Comparison of ENCODE assay signal across 25 mouse cellular contexts in the genomic region with DNA sequence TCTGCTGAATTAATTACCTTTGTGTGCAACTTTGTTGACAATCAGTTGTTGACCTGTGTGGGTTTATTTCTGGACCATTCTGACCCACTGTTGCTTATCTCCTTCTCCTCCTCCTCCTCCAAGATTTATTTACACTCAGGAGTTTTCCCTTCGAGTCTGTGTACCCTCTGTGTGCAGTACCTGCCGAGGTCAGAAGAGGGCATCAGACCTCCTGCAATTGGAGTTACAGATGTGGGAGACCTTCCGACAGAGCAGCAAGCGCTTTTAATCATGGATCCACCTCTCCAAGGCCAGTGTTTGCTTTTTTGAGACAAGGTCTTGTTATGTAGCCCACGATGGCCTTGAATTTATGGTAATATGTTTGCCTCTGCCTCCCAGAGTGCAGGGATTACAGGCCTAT. TPM values are rescaled to one million over a fixed set of nuclear protein-coding genes. Genes with fewer than 3 reads are reported as not detected.
DNase-seq lines count a peak whose midpoint lies in the region; ATAC-seq and TF ChIP-seq lines count a peak whose summit lies in the region.
"Had no signal": no experiment of that assay in that cellular context is flagged by ENCODE, and none has a peak within 500 bp of the region (broad histone marks: within the 10 kb centered on the region; RNA-seq: fewer than 3 reads in every experiment).

No protein-coding gene starts in this region.

- 0 out of 2 replicates have a peak, but pooled peaks cover 5% of the 10 kb centered on the region for H3K4me1 ChIP-seq in kidney, postnatal 0 days (replicated peaks; ENCODE audit: insufficient read depth, low read length)
- H3K4me1 ChIP-seq in midbrain, embryonic 11.5 days (ENCODE audit: control insufficient read depth, insufficient read depth, low read length) = no peaks in the 10 kb centered on the region
- H3K4me1 ChIP-seq in midbrain, embryonic 14.5 days (ENCODE audit: control insufficient read depth, insufficient read depth, low read length) = peaks cover 10% of the 10 kb centered on the region; the same call in 1 of the 2 replicates
- no peaks in the 10 kb centered on the region for H3K4me1 ChIP-seq in MEL (ENCODE audit: control insufficient read depth in 1 of 2, insufficient read depth in 2 of 2, low read length in 2 of 2)
- no peaks in the 10 kb centered on the region for H3K4me1 ChIP-seq in stomach, postnatal 0 days (replicated peaks; ENCODE audit: control insufficient read depth, insufficient read depth)
- H3K4me1 ChIP-seq: liver, embryonic 15.5 days had no signal

- no peak for DNase-seq in kidney, postnatal 0 days (ENCODE audit: low spot score)
- no peak for DNase-seq in kidney, adult 8-10 months
- DNase-seq in midbrain, embryonic 11.5 days (ENCODE audit: low spot score, missing footprints) = peak; percentile 23
- DNase-seq in midbrain, embryonic 14.5 days = no peak
- no peak for DNase-seq in MEL (ENCODE audit: low read depth, low spot score)
- DNase-seq in stomach, postnatal 0 days (ENCODE audit: low spot score) = no peak
- DNase-seq in natural killer cell, adult 2 months (ENCODE audit: low spot score in 2 of 2) = no peak
- DNase-seq: adrenal gland, postnatal 36 days; cerebellum, adult 11-12 months; cerebellum, postnatal 10 days; gastrocnemius, postnatal 36 days; heart, adult 2 months; heart, postnatal 14 days; kidney, postnatal 14 days; layer of hippocampus, postnatal 36 days; lung, postnatal 10 days; right cerebral cortex, adult 18-20 months; right cerebral cortex, postnatal 4 days had no signal

- no peak overlapping the region for H3K27ac ChIP-seq in kidney, postnatal 0 days
- H3K27ac ChIP-seq in midbrain, embryonic 11.5 days (ENCODE audit: low read depth, low read length) = no peak overlapping the region
- H3K27ac ChIP-seq in midbrain, embryonic 14.5 days (replicated peaks; ENCODE audit: low read depth, low read length) = no peak overlapping the region
- H3K27ac ChIP-seq in MEL (ENCODE audit: control insufficient read depth, low read depth, low read length) = no peak overlapping the region
- H3K27ac ChIP-seq in stomach, postnatal 0 days (replicated peaks) = no peak overlapping the region
- H3K27ac ChIP-seq: embryonic facial prominence, embryonic 10.5 days; heart, adult 2 months; heart, embryonic 13.5 days; limb, embryonic 13.5 days; liver, embryonic 15.5 days; midbrain, embryonic 15.5 days had no signal

- no peak for TF ChIP-seq POLR2A in MEL (IDR thresholded peaks at IDR 0.05; ENCODE audit: control insufficient read depth in 1 of 2, insufficient read depth in 1 of 2, low read depth in 1 of 2, low read length in 2 of 2, poor library complexity in 1 of 2)

- WGBS in kidney, postnatal 0 days = 91% methylated on average over 5 of the region's 5 CpGs
- WGBS in midbrain, embryonic 11.5 days = 91% methylated on average over 5 of the region's 5 CpGs
- 94% methylated on average over 5 of the region's 5 CpGs for WGBS in midbrain, embryonic 14.5 days
- WGBS in stomach, postnatal 0 days = 87% methylated on average over 5 of the region's 5 CpGs

- H3K4me2 ChIP-seq in kidney, postnatal 0 days (ENCODE audit: low read length) = no peak overlapping the region
- no peak overlapping the region for H3K4me2 ChIP-seq in midbrain, embryonic 11.5 days
- no peak overlapping the region for H3K4me2 ChIP-seq in midbrain, embryonic 14.5 days (ENCODE audit: low read length)
- no peak overlapping the region for H3K4me2 ChIP-seq in stomach, postnatal 0 days (replicated peaks; ENCODE audit: low read depth)
- H3K4me2 ChIP-seq: heart, embryonic 13.5 days; limb, embryonic 13.5 days; liver, embryonic 15.5 days; midbrain, embryonic 15.5 days had no signal

- no peaks in the 10 kb centered on the region for H3K27me3 ChIP-seq in kidney, postnatal 0 days (ENCODE audit: insufficient read depth, low read length)
- no peaks in the 10 kb centered on the region for H3K27me3 ChIP-seq in midbrain, embryonic 11.5 days (ENCODE audit: control insufficient read depth, insufficient read depth, low read length)
- no peaks in the 10 kb centered on the region for H3K27me3 ChIP-seq in midbrain, embryonic 14.5 days (ENCODE audit: control insufficient read depth, insufficient read depth, low read length)
- H3K27me3 ChIP-seq in MEL (ENCODE audit: control insufficient read depth in 1 of 2, insufficient read depth in 2 of 2, low read length in 2 of 2) = peaks cover 3 to 13% of the 10 kb centered on the region in 2 experiments; a peak in 3 of 4 replicates
- H3K27me3 ChIP-seq in stomach, postnatal 0 days (ENCODE audit: control insufficient read depth, insufficient read depth, low read length) = no peaks in the 10 kb centered on the region
- H3K27me3 ChIP-seq: limb, embryonic 13.5 days; midbrain, embryonic 15.5 days had no signal

- no peak overlapping the region for H3K9ac ChIP-seq in kidney, postnatal 0 days (ENCODE audit: low read depth, low read length)
- H3K9ac ChIP-seq in midbrain, embryonic 11.5 days (ENCODE audit: low read length) = no peak overlapping the region
- H3K9ac ChIP-seq in midbrain, embryonic 14.5 days (replicated peaks; ENCODE audit: low read length) = no peak overlapping the region
- no peak overlapping the region for H3K9ac ChIP-seq in MEL (ENCODE audit: control insufficient read depth, low read depth, low read length, poor library complexity, severe bottlenecking)
- no peak overlapping the region for H3K9ac ChIP-seq in stomach, postnatal 0 days (ENCODE audit: low read length)
- H3K9ac ChIP-seq: heart, embryonic 13.5 days; limb, embryonic 13.5 days; liver, embryonic 15.5 days; midbrain, embryonic 15.5 days had no signal

- no peaks in the 10 kb centered on the region for H3K9me3 ChIP-seq in kidney, postnatal 0 days (replicated peaks; ENCODE audit: low read length)
- no peaks in the 10 kb centered on the region for H3K9me3 ChIP-seq in midbrain, embryonic 11.5 days (ENCODE audit: control insufficient read depth, low read length)
- H3K9me3 ChIP-seq in midbrain, embryonic 14.5 days (ENCODE audit: control insufficient read depth, low read length) = no peaks in the 10 kb centered on the region
- no peaks in the 10 kb centered on the region for H3K9me3 ChIP-seq in MEL (replicated peaks; ENCODE audit: insufficient read depth, low read length)
- H3K9me3 ChIP-seq in stomach, postnatal 0 days (ENCODE audit: control insufficient read depth, low read length) = no peaks in the 10 kb centered on the region
- H3K9me3 ChIP-seq: heart, embryonic 13.5 days; limb, embryonic 13.5 days; liver, embryonic 15.5 days; midbrain, embryonic 15.5 days had no signal

- TF ChIP-seq CTCF in kidney, postnatal 0 days (IDR thresholded peaks at IDR 0.05; ENCODE audit: low read depth) = peak; percentile 41; the same call in 1 of the 2 replicates
- TF ChIP-seq CTCF in MEL (IDR thresholded peaks at IDR 0.05 in 2 of 3, conservative IDR thresholded peaks at IDR 0.05 in 1 of 3; ENCODE audit: control insufficient read depth in 1 of 3, insufficient read depth in 1 of 3, low read depth in 2 of 3, low read length in 3 of 3, poor library complexity in 1 of 3, severe bottlenecking in 1 of 3) = peak; percentile 41 to 52 (median 42)
- TF ChIP-seq CTCF in stomach, postnatal 0 days (IDR thresholded peaks at IDR 0.05; ENCODE audit: low read depth) = peak; percentile 38

- no peaks in the 10 kb centered on the region for H3K36me3 ChIP-seq in kidney, postnatal 0 days (ENCODE audit: insufficient read depth, low read length)
- no peaks in the 10 kb centered on the region for H3K36me3 ChIP-seq in midbrain, embryonic 11.5 days (ENCODE audit: control insufficient read depth, insufficient read depth, low read length)
- no peaks in the 10 kb centered on the region for H3K36me3 ChIP-seq in midbrain, embryonic 14.5 days (ENCODE audit: control insufficient read depth, insufficient read depth, low read length)
- no peaks in the 10 kb centered on the region for H3K36me3 ChIP-seq in MEL (ENCODE audit: control insufficient read depth in 1 of 2, insufficient read depth in 2 of 2, low read length in 2 of 2)
- H3K36me3 ChIP-seq in stomach, postnatal 0 days (ENCODE audit: control insufficient read depth, insufficient read depth, low read length) = no peaks in the 10 kb centered on the region
- H3K36me3 ChIP-seq: embryonic facial prominence, embryonic 10.5 days; heart, embryonic 13.5 days; limb, embryonic 13.5 days; liver, embryonic 15.5 days; midbrain, embryonic 15.5 days had no signal

- peak; percentile 14 for TF ChIP-seq RAD21 in MEL (IDR thresholded peaks at IDR 0.05; ENCODE audit: low read depth, low read length)

- no peak for ATAC-seq in kidney, postnatal 0 days (replicated peaks; ENCODE audit: low FRiP score, low read depth)
- ATAC-seq in midbrain, embryonic 11.5 days (ENCODE audit: low FRiP score) = no peak
- no peak for ATAC-seq in midbrain, embryonic 14.5 days (ENCODE audit: low FRiP score, low TSS enrichment)
- no peak for ATAC-seq in stomach, postnatal 0 days (ENCODE audit: low FRiP score, low TSS enrichment)
- ATAC-seq: midbrain, embryonic 15.5 days had no signal

- H3K79me2 ChIP-seq in MEL (ENCODE audit: control insufficient read depth, insufficient read depth, low read length, poor library complexity) = no peaks in the 10 kb centered on the region

- no peak overlapping the region for H3K4me3 ChIP-seq in kidney, postnatal 0 days (replicated peaks; ENCODE audit: low read depth, low read length)
- no peak overlapping the region for H3K4me3 ChIP-seq in midbrain, embryonic 11.5 days (ENCODE audit: low read depth, low read length)
- H3K4me3 ChIP-seq in midbrain, embryonic 14.5 days (replicated peaks; ENCODE audit: low read depth, low read length) = no peak overlapping the region
- no peak overlapping the region for H3K4me3 ChIP-seq in MEL (ENCODE audit: control insufficient read depth in 1 of 2, insufficient read depth in 1 of 2, low read depth in 2 of 2, low read length in 2 of 2)
- H3K4me3 ChIP-seq in stomach, postnatal 0 days (ENCODE audit: low read depth, low read length) = no peak overlapping the region
- H3K4me3 ChIP-seq: embryonic facial prominence, embryonic 10.5 days; heart, adult 2 months; heart, embryonic 13.5 days; limb, embryonic 13.5 days; liver, embryonic 15.5 days; midbrain, embryonic 15.5 days; myocyte had no signal

- no peak for TF ChIP-seq EP300 in MEL (IDR thresholded peaks at IDR 0.05; ENCODE audit: low read depth in 1 of 2, low read length in 2 of 2)
- no peak for TF ChIP-seq EP300 in stomach, postnatal 0 days (optimal IDR thresholded peaks at IDR 0.05)

RNA-seq across cellular contexts. Expression of a gene that starts 25.3 kb away (rescaled TPM):
- polyA plus RNA-seq in kidney, postnatal 0 days (2015; fragmentation: Nextera tagmentation; extraction: Ambion mirVana) = 1.4 and 1.6 TPM in 2 replicates
- polyA plus RNA-seq in midbrain, embryonic 11.5 days (2014; fragmentation: Nextera tagmentation; extraction: Ambion mirVana) = 1.3 and 1.4 TPM in 2 replicates
- polyA plus RNA-seq in midbrain, embryonic 14.5 days (2014; fragmentation: Nextera tagmentation; extraction: Ambion mirVana) = 5.3 and 6.4 TPM in 2 replicates
- total RNA-seq in MEL (2012; rRNA removed) = not detected in 2 replicates
- under 1 TPM in 1 of 2 experiments, not detected in 1; 0.04 TPM for polyA plus RNA-seq in MEL (2012; ENCODE audit: insufficient read depth in 1 of 2, insufficient read length in 2 of 2, low read depth in 1 of 2, low replicate concordance in 2 of 2, missing spikeins in 1 of 2)
- 4.5 and 5.3 TPM in 2 replicates for polyA plus RNA-seq in stomach, postnatal 0 days (2015; fragmentation: Nextera tagmentation; extraction: Ambion mirVana)
- total RNA-seq: megakaryocyte, adult 5-6 weeks had no signal

RNA-seq across cellular contexts. Expression of a gene that starts 40.3 kb away (rescaled TPM):
- 52.7 and 54.5 TPM in 2 replicates for polyA plus RNA-seq in kidney, postnatal 0 days (2015; fragmentation: Nextera tagmentation; extraction: Ambion mirVana)
- 67.1 and 69.7 TPM in 2 replicates for polyA plus RNA-seq in midbrain, embryonic 11.5 days (2014; fragmentation: Nextera tagmentation; extraction: Ambion mirVana)
- polyA plus RNA-seq in midbrain, embryonic 14.5 days (2014; fragmentation: Nextera tagmentation; extraction: Ambion mirVana) = 106 and 132 TPM in 2 replicates
- total RNA-seq in MEL (2012; rRNA removed) = 53.6 and 63.6 TPM in 2 replicates
- 10 to 100 TPM in 1 of 2 experiments, not detected in 1; 75.7 TPM for polyA plus RNA-seq in MEL (2012; ENCODE audit: insufficient read depth in 1 of 2, insufficient read length in 2 of 2, low read depth in 1 of 2, low replicate concordance in 2 of 2, missing spikeins in 1 of 2)
- 49.7 and 55.0 TPM in 2 replicates for polyA plus RNA-seq in stomach, postnatal 0 days (2015; fragmentation: Nextera tagmentation; extraction: Ambion mirVana)

RNA-seq across cellular contexts. Expression of a gene that starts 58.1 kb away (rescaled TPM):
- 65.2 and 67.1 TPM in 2 replicates for polyA plus RNA-seq in kidney, postnatal 0 days (2015; fragmentation: Nextera tagmentation; extraction: Ambion mirVana)
- 7.5 and 8.3 TPM in 2 replicates for polyA plus RNA-seq in midbrain, embryonic 11.5 days (2014; fragmentation: Nextera tagmentation; extraction: Ambion mirVana)
- 7.6 and 9.7 TPM in 2 replicates for polyA plus RNA-seq in midbrain, embryonic 14.5 days (2014; fragmentation: Nextera tagmentation; extraction: Ambion mirVana)
- total RNA-seq in MEL (2012; rRNA removed) = 4.8 and 7.6 TPM in 2 replicates
- polyA plus RNA-seq in MEL (2012; ENCODE audit: insufficient read depth in 1 of 2, insufficient read length in 2 of 2, low read depth in 1 of 2, low replicate concordance in 2 of 2, missing spikeins in 1 of 2) = 10 to 100 TPM in 1 of 2 experiments, not detected in 1; 10.7 TPM
- 48.4 and 48.6 TPM in 2 replicates for polyA plus RNA-seq in stomach, postnatal 0 days (2015; fragmentation: Nextera tagmentation; extraction: Ambion mirVana)
